Mouse (Mus musculus) neural tube, embryonic 15.5 days (tissue): ENCODE results near the gene Ppargc1a. TPM values are rescaled to one million over a fixed set of nuclear protein-coding genes. Genes with fewer than 3 reads are reported as not detected.

Experiments used
- ATAC-seq: fragments of 200-750 bp; cut with Nextera tagmentation; 2 replicates; pipeline ENCODE4 v1.8.0; 2017; ENCODE audit warnings: mild to moderate bottlenecking, moderate TSS enrichment, moderate library complexity; ENCODE audit not compliant: low FRiP score
- H3K27ac ChIP-seq: fragments of 300-500 bp; sonication (generic); replicated peaks from 2 replicates; pipeline ENCODE4 v1.5.1; 2015; ENCODE audit warnings: mild to moderate bottlenecking, inconsistent platforms
- H3K27me3 ChIP-seq: fragments of 300-500 bp; sonication (generic); replicated peaks from 2 replicates; pipeline ENCODE4 v1.6.1; 2015; ENCODE audit warnings: inconsistent platforms
- H3K36me3 ChIP-seq: fragments of 300-500 bp; sonication (generic); 2 replicates; pipeline ENCODE4 v1.6.1; 2015; ENCODE audit warnings: inconsistent platforms
- H3K4me1 ChIP-seq: fragments of 300-500 bp; sonication (generic); 2 replicates; pipeline ENCODE4 v1.6.1; 2015; ENCODE audit warnings: inconsistent platforms
- H3K4me2 ChIP-seq: fragments of 300-500 bp; sonication (generic); 2 replicates; pipeline ENCODE4 v1.6.1; 2015; ENCODE audit warnings: inconsistent platforms, mild to moderate bottlenecking, moderate library complexity
- H3K4me3 ChIP-seq: fragments of 300-500 bp; sonication (generic); replicated peaks from 2 replicates; pipeline ENCODE4 v1.5.1; 2015; ENCODE audit warnings: mild to moderate bottlenecking, inconsistent platforms
- H3K9ac ChIP-seq: fragments of 300-500 bp; sonication (generic); replicated peaks from 2 replicates; pipeline ENCODE4 v1.6.1; 2015; ENCODE audit warnings: mild to moderate bottlenecking, inconsistent platforms
- H3K9me3 ChIP-seq: fragments of 300-500 bp; sonication (generic); replicated peaks from 2 replicates; pipeline ENCODE4 v1.6.1; 2016; ENCODE audit warnings: inconsistent platforms
- WGBS: fragments of 180-500 bp; shearing (Covaris S2); methylation state at CpG from one replicate; pipeline ENCODE4 v1.1.7; 2015; ENCODE audit warnings: mixed read lengths; 5-methylcytosine and 5-hydroxymethylcytosine counted together
- polyA plus RNA-seq: library from polyadenylated mRNA; unstranded; fragments of >200 nt; fragmentation: Nextera tagmentation; extraction: Ambion mirVana; gene quantifications from 2 replicates; pipeline ENCODE4 v1.2.1, GENCODE M21; 2015

Ppargc1a gene
- polyA plus RNA-seq, 1 experiment from 2014 or later = 19.7 TPM

GRCm38 (mm10) chr5:51483768-51484167, 83.8 kb downstream of the Ppargc1a start:
- H3K4me1 ChIP-seq = 0 out of 2 replicates have a peak, but pooled peaks cover 5% of the 10 kb centered on the region
- ATAC-seq = no peak
- H3K9me3 ChIP-seq = no peaks in the 10 kb centered on the region
- H3K27me3 ChIP-seq = no peaks in the 10 kb centered on the region
- no peaks in the 10 kb centered on the region for H3K36me3 ChIP-seq
- WGBS = 68% methylated on average over 1 of the region's 1 CpGs
- no peak overlapping the region for H3K4me3 ChIP-seq
- no peak overlapping the region for H3K27ac ChIP-seq
- H3K9ac ChIP-seq = no peak overlapping the region
- H3K4me2 ChIP-seq = no peak overlapping the region

GRCm38 (mm10) chr5:51479859-51480258, 87.7 kb downstream of the Ppargc1a start:
- no peak overlapping the region for H3K9ac ChIP-seq
- no peak overlapping the region for H3K4me2 ChIP-seq
- ATAC-seq = no peak

DNA sequence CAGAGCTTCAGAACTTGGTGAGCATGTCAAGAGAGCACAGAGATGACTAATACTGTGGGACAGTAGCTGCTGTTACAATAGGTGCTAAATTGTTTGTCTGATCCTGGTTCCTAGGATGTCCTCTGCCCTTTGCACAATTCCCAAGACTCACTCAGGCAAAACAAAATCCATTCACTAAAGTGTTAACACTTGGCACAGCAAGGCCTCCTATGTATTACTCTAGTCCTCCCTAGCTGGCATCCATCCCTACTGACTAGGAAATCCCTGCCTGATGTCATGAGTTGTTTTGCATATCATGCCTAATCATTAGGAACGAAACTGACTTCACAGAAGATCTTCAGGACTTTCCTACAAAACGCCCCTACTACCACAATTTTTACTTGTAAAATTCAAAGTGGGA, 88.1 kb downstream of the Ppargc1a start:
- 0 out of 2 replicates have a peak, but pooled peaks cover 3% of the 10 kb centered on the region for H3K27me3 ChIP-seq
- no peaks in the 10 kb centered on the region for H3K9me3 ChIP-seq
- no peak overlapping the region for H3K4me3 ChIP-seq
- H3K4me1 ChIP-seq = peaks cover 13% of the 10 kb centered on the region
- H3K4me2 ChIP-seq = no peak overlapping the region
- no peak for ATAC-seq
- H3K27ac ChIP-seq = no peak overlapping the region
- 63% methylated on average over 2 of the region's 2 CpGs for WGBS
- H3K9ac ChIP-seq = no peak overlapping the region
- no peaks in the 10 kb centered on the region for H3K36me3 ChIP-seq

More at GRCm38 (mm10) chr5:51479859-51480258, 87.7 kb downstream of the Ppargc1a start:
- no peaks in the 10 kb centered on the region for H3K36me3 ChIP-seq
- 0 out of 2 replicates have a peak, but pooled peaks cover 3% of the 10 kb centered on the region for H3K27me3 ChIP-seq
- H3K4me3 ChIP-seq = no peak overlapping the region
- H3K27ac ChIP-seq = no peak overlapping the region
- H3K9me3 ChIP-seq = no peaks in the 10 kb centered on the region
- H3K4me1 ChIP-seq = peaks cover 13% of the 10 kb centered on the region

- Histone ChIP-seq H3K9me3 (no peaks in the 10 kb centered on the region), H3K4me2 (0 out of 2 replicates have a peak overlapping the region, but pooled peaks have one; percentile 1), H3K9ac (no peak overlapping the region), H3K27me3 (0 out of 2 replicates have a peak, but pooled peaks cover 3% of the 10 kb centered on the region), H3K4me3 (no peak overlapping the region), H3K4me1 (peaks cover 13% of the 10 kb centered on the region), H3K36me3 (peaks cover 4% of the 10 kb centered on the region; the same call in 1 of the 2 replicates), H3K27ac (no peak overlapping the region)
- peak; percentile 35; the same call in 1 of the 2 replicates for ATAC-seq
- 3% methylated on average over 7 of the region's 7 CpGs for WGBS
Measured at GRCm38 (mm10) chr5:51478319-51478994, 89.1 kb downstream of the Ppargc1a start.

GRCm38 (mm10) chr5:51477140-51477539, 90.4 kb downstream of the Ppargc1a start:
- no peak overlapping the region for H3K9ac ChIP-seq
- WGBS = 71% methylated on average over 3 of the region's 3 CpGs
- H3K27me3 ChIP-seq = 0 out of 2 replicates have a peak, but pooled peaks cover 3% of the 10 kb centered on the region
- H3K27ac ChIP-seq = no peak overlapping the region
- no peak for ATAC-seq
- no peaks in the 10 kb centered on the region for H3K9me3 ChIP-seq
- H3K4me2 ChIP-seq = no peak overlapping the region
- H3K4me3 ChIP-seq = no peak overlapping the region
- peaks cover 11% of the 10 kb centered on the region; the same call in 1 of the 2 replicates for H3K36me3 ChIP-seq
- H3K4me1 ChIP-seq = peaks cover 13% of the 10 kb centered on the region

- no peak overlapping the region for H3K9ac ChIP-seq
- ATAC-seq = no peak
- WGBS = 25% methylated on average over 4 of the region's 4 CpGs
- H3K27me3 ChIP-seq = 0 out of 2 replicates have a peak, but pooled peaks cover 3% of the 10 kb centered on the region
- H3K36me3 ChIP-seq = peaks cover 11% of the 10 kb centered on the region; the same call in 1 of the 2 replicates
- H3K4me1 ChIP-seq = peaks cover 13% of the 10 kb centered on the region
- no peak overlapping the region for H3K27ac ChIP-seq
- H3K4me2 ChIP-seq = no peak overlapping the region
- H3K4me3 ChIP-seq = no peak overlapping the region
- H3K9me3 ChIP-seq = no peaks in the 10 kb centered on the region
Measured at GRCm38 (mm10) chr5:51475034-51475541, 92.4 kb downstream of the Ppargc1a start.

DNA sequence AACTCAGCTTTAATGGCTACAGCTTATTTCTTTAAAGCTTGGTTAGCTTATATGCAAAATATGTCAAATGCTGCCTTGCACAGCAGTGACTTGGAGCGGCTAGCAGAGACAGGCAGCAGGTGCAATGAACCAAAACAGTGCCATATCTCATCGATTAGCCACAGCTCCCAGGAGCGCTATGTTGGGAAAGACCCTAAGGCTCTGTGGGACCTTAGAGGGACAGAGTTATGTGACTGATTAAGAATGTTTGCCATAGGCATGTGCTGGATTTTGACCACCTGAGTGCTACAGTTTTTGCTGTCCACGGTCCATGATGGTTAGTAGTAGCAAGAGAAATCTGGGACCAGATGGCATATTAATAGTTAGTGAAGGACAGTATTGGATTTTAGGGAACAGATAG, 95.9 kb downstream of the Ppargc1a start:
- no peak for ATAC-seq
- H3K9me3 ChIP-seq = no peaks in the 10 kb centered on the region
- H3K4me1 ChIP-seq = no peaks in the 10 kb centered on the region
- H3K4me2 ChIP-seq = no peak overlapping the region
- no peak overlapping the region for H3K27ac ChIP-seq
- H3K27me3 ChIP-seq = no peaks in the 10 kb centered on the region
- H3K36me3 ChIP-seq = peaks cover 11% of the 10 kb centered on the region; the same call in 1 of the 2 replicates
- 29% methylated on average over 4 of the region's 4 CpGs for WGBS
- H3K4me3 ChIP-seq = no peak overlapping the region
- H3K9ac ChIP-seq = no peak overlapping the region

DNA sequence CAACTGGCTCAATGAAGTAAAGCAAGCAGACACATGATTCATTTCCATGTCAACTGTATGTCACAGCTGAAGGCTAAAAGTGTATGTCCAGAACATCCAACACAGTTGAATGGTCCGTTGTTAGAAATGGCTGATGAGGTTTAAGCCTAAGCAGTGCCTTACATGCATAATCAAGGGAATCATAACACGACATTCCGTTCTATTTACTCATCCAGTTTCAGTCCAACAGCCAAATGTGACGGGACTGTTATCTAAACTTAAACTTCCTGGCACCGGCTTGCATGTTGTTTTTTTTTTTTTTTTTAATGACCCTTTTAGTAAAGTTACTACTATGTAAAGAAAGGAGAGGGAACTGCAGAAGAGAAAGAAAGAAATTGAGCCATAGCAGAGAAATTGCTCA, 101.5 kb downstream of the Ppargc1a start:
- Histone ChIP-seq H3K9me3 (no peaks in the 10 kb centered on the region), H3K4me1 (no peaks in the 10 kb centered on the region), H3K4me2 (no peak overlapping the region), H3K4me3 (no peak overlapping the region), H3K27ac (no peak overlapping the region), H3K36me3 (no peaks in the 10 kb centered on the region), H3K9ac (no peak overlapping the region), H3K27me3 (no peaks in the 10 kb centered on the region)
- ATAC-seq = no peak
- WGBS = 74% methylated on average over 5 of the region's 5 CpGs

DNA sequence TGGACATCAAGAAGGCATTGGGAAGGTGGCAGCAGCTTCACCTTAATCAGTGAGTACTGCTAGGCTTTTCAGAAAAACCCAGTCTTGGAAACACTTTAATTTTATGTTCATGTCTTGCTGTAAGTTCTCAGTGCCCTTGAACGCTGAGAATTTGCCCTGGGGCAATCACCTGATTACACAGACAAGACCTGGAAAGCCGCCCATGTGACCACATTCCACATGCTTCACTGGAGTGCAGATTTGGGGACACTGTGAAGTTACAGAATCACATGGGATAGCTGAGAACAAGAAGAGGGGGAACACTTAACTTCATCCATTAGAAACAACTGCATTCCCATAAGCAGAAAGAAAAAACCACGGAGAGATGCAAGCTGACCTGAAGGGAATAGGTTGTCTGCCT, 115.5 kb downstream of the Ppargc1a start:
- H3K36me3 ChIP-seq = no peaks in the 10 kb centered on the region
- no peaks in the 10 kb centered on the region for H3K4me1 ChIP-seq
- no peaks in the 10 kb centered on the region for H3K27me3 ChIP-seq
- WGBS = 78% methylated on average over 3 of the region's 3 CpGs
- no peak overlapping the region for H3K4me3 ChIP-seq
- no peak overlapping the region for H3K9ac ChIP-seq
- ATAC-seq = no peak
- H3K9me3 ChIP-seq = no peaks in the 10 kb centered on the region
- no peak overlapping the region for H3K4me2 ChIP-seq
- H3K27ac ChIP-seq = no peak overlapping the region

- H3K36me3 ChIP-seq = no peaks in the 10 kb centered on the region
- H3K4me3 ChIP-seq = no peak overlapping the region
- H3K4me2 ChIP-seq = no peak overlapping the region
- no peaks in the 10 kb centered on the region for H3K9me3 ChIP-seq
- 98% methylated on average over 1 of the region's 1 CpGs for WGBS
- no peak for ATAC-seq
- H3K27me3 ChIP-seq = no peaks in the 10 kb centered on the region
- no peak overlapping the region for H3K27ac ChIP-seq
- H3K4me1 ChIP-seq = no peaks in the 10 kb centered on the region
- H3K9ac ChIP-seq = no peak overlapping the region
Measured at GRCm38 (mm10) chr5:51447631-51448030, 119.9 kb downstream of the Ppargc1a start.

DNA sequence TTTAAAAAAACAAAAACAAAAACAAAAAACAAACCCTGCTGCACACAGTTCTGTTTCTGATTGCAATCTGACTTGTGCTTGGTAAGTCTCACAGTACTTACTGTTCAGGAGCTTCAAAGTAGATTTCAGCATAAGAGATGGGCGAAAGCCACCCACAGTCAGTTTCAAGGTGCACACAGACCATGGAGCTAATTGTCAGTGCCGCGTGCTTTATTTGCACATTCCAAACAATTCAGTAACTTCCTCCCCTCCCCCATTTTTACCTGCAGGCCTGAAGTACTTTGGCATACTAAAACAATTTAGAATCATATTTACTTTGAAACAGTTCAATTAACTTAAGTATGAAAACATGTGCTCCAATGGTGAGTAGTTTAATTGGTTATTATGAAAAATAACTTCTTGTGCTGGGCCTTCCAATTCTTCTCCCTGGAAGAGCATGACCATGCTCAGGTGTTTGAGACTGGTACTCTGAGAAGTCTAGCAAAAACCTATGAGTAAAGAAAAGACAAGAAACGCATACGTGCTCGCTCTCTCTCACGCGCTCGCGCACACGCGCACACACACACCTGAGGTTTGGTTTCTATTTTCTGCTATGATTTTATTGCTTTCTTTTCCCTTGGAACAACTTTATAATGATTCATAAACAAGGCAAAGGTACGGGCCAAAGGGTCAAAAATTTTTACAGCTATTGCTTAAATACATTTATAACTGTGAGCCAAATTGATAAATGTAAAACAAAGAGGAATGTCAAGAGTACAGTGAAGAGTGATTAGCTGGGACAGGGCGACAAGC, 121.0 kb downstream of the Ppargc1a start:
- ATAC-seq = no peak
- WGBS = 94% methylated on average over 14 of the region's 14 CpGs

More for the DNA sequence above, 121.0 kb downstream of the Ppargc1a start:
- H3K9me3 ChIP-seq = no peaks in the 10 kb centered on the region
- no peak overlapping the region for H3K9ac ChIP-seq
- no peak overlapping the region for H3K4me3 ChIP-seq
- no peak overlapping the region for H3K27ac ChIP-seq
- H3K36me3 ChIP-seq = no peaks in the 10 kb centered on the region
- H3K4me1 ChIP-seq = no peaks in the 10 kb centered on the region
- no peak overlapping the region for H3K4me2 ChIP-seq
- no peaks in the 10 kb centered on the region for H3K27me3 ChIP-seq
